Comparison of ENCODE assay signal across 20 mouse cellular contexts in the genomic region with DNA sequence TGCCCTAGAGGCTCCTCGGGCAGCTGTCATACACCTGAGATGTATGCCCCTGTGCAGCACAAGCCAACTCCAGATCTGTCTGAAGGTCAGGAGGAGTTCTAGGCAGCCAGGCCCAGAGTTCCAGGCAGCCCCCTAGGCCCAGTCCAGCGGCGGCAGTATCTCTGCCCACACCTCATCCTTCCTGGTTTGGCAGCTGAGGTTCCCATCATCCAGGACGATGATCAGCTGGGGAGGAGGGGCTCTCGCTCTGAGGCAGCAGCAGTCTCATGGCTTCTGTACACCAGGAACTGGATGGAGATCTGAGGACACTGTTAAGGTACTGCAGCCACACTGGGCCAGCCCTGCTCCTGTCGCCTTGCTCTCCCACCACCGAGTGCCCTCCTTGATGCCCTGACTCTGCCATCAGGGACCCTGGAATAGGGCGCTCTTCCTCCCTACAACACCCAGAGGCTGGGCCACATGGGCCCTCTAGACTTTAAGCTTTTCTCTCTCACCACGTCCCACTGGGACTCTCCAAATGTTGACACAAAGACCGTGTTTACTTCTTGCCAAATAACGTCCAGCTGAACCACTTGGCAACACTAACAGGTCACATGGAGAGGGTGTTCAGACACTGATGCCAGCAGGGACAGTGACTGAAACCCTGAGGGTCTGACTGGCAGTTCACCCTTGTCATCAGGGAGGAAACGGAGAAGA. TPM values are rescaled to one million over a fixed set of nuclear protein-coding genes. Genes with fewer than 3 reads are reported as not detected.
DNase-seq lines count a peak whose midpoint lies in the region; ATAC-seq and TF ChIP-seq lines count a peak whose summit lies in the region.
"Had no signal": no experiment of that assay in that cellular context is flagged by ENCODE, and none has a peak within 500 bp of the region (broad histone marks: within the 10 kb centered on the region; RNA-seq: fewer than 3 reads in every experiment).

No protein-coding gene starts in this region.

- peak overlapping the region; percentile 46; the same call in 1 of the 2 replicates for H3K27ac ChIP-seq in layer of hippocampus, adult 2 months
- H3K27ac ChIP-seq in liver, embryonic 14.5 days: no peak overlapping the region
- H3K27ac ChIP-seq in heart, embryonic 11.5 days (ENCODE audit: low read depth, low read length): no peak overlapping the region
- H3K27ac ChIP-seq: embryonic facial prominence, embryonic 10.5 days; gastrocnemius, adult 2 months; heart, adult 2 months; limb, embryonic 12.5 days; midbrain, embryonic 12.5 days; stomach, embryonic 15.5 days had no signal

- H3K4me1 ChIP-seq in liver, embryonic 14.5 days (replicated peaks; ENCODE audit: control insufficient read depth in 2 of 2, insufficient read depth in 2 of 2, low read length in 1 of 2): peaks cover 0 to 3% of the 10 kb centered on the region in 2 experiments; a peak in 1 of 4 replicates
- H3K4me1 ChIP-seq in heart, embryonic 11.5 days (ENCODE audit: control insufficient read depth, insufficient read depth, low read length): no peaks in the 10 kb centered on the region
- H3K4me1 ChIP-seq: midbrain, embryonic 12.5 days; stomach, embryonic 15.5 days had no signal

- H3K27me3 ChIP-seq in liver, embryonic 14.5 days (ENCODE audit: control insufficient read depth, insufficient read depth, low read length): no peaks in the 10 kb centered on the region
- no peaks in the 10 kb centered on the region for H3K27me3 ChIP-seq in heart, embryonic 11.5 days (ENCODE audit: control insufficient read depth, insufficient read depth, low read length)
- H3K27me3 ChIP-seq: limb, embryonic 12.5 days; midbrain, embryonic 12.5 days; stomach, embryonic 15.5 days had no signal

- H3K9ac ChIP-seq in liver, embryonic 14.5 days (replicated peaks): no peak overlapping the region
- H3K9ac ChIP-seq in heart, embryonic 11.5 days (ENCODE audit: low read depth, low read length): no peak overlapping the region
- H3K9ac ChIP-seq: forebrain, postnatal 0 days; limb, embryonic 12.5 days; midbrain, embryonic 12.5 days; stomach, embryonic 15.5 days had no signal

- H3K9me3 ChIP-seq in liver, embryonic 14.5 days (ENCODE audit: control insufficient read depth, low read length): no peaks in the 10 kb centered on the region
- H3K9me3 ChIP-seq in heart, embryonic 11.5 days (replicated peaks; ENCODE audit: control insufficient read depth, low read length): no peaks in the 10 kb centered on the region
- H3K9me3 ChIP-seq: embryonic facial prominence, embryonic 10.5 days; limb, embryonic 12.5 days; midbrain, embryonic 12.5 days; stomach, embryonic 15.5 days had no signal

- ATAC-seq in liver, embryonic 14.5 days (ENCODE audit: insufficient read depth): 0 out of 2 replicates have a peak, but pooled peaks have one; percentile 12
- no peak for ATAC-seq in heart, embryonic 11.5 days (replicated peaks; ENCODE audit: insufficient number of reproducible peaks, low FRiP score, low TSS enrichment)
- ATAC-seq: forebrain, postnatal 0 days; hindbrain, embryonic 16.5 days had no signal

- H3K4me2 ChIP-seq in liver, embryonic 14.5 days (ENCODE audit: low read depth): no peak overlapping the region
- no peak overlapping the region for H3K4me2 ChIP-seq in heart, embryonic 11.5 days
- H3K4me2 ChIP-seq: limb, embryonic 12.5 days; midbrain, embryonic 12.5 days; stomach, embryonic 15.5 days had no signal

- no peak for TF ChIP-seq EP300 in liver, embryonic 14.5 days (IDR thresholded peaks at IDR 0.05; ENCODE audit: low read depth)

- DNase-seq in layer of hippocampus, adult 2 months (ENCODE audit: low spot score in 2 of 2): no peak
- DNase-seq in layer of hippocampus, postnatal 25 days (ENCODE audit: extremely low spot score in 1 of 2, low spot score in 1 of 2): no peak
- DNase-seq in brain, adult 2 months (ENCODE audit: low read depth, low spot score): peak; percentile 74
- no peak for DNase-seq in liver, embryonic 14.5 days (ENCODE audit: low read depth in 3 of 3, low spot score in 3 of 3)
- DNase-seq in lung, postnatal 14 days: peak; percentile 18
- DNase-seq in thymus, postnatal 25 days: no peak
- DNase-seq in embryo, embryonic 10.5 days (ENCODE audit: low spot score): no peak
- DNase-seq: forebrain, postnatal 0 days; gastrocnemius, adult 2 months; heart, adult 2 months; heart, postnatal 14 days; kidney, adult 8-10 months; thymus, postnatal 36 days had no signal

- H3K36me3 ChIP-seq in liver, embryonic 14.5 days (replicated peaks; ENCODE audit: control insufficient read depth, insufficient read depth, low read depth): no peaks in the 10 kb centered on the region
- H3K36me3 ChIP-seq in heart, embryonic 11.5 days (ENCODE audit: control insufficient read depth, insufficient read depth, low read length): 0 out of 2 replicates have a peak, but pooled peaks cover 2% of the 10 kb centered on the region

- WGBS in liver, embryonic 14.5 days (ENCODE audit: insufficient replicate concordance): 67% methylated on average over 12 of the region's 12 CpGs
- WGBS in heart, embryonic 11.5 days (ENCODE audit: insufficient replicate concordance): 81% methylated on average over 12 of the region's 12 CpGs

- no peak for TF ChIP-seq CTCF in layer of hippocampus, adult 2 months (conservative IDR thresholded peaks at IDR 0.05)
- no peak for TF ChIP-seq CTCF in liver, embryonic 14.5 days (IDR thresholded peaks at IDR 0.05; ENCODE audit: low read depth)

- no peak overlapping the region for H3K4me3 ChIP-seq in layer of hippocampus, adult 2 months
- no peak overlapping the region for H3K4me3 ChIP-seq in liver, embryonic 14.5 days (ENCODE audit: insufficient read depth in 1 of 2, low read depth in 2 of 2, low read length in 2 of 2)
- H3K4me3 ChIP-seq in heart, embryonic 11.5 days (ENCODE audit: low read depth, low read length): no peak overlapping the region
- H3K4me3 ChIP-seq: embryonic facial prominence, embryonic 10.5 days; erythroblast, embryonic 14.5 days; gastrocnemius, adult 2 months; heart, adult 2 months; limb, embryonic 12.5 days; midbrain, embryonic 12.5 days; stomach, embryonic 15.5 days had no signal

RNA-seq across cellular contexts. Expression of a gene that starts 11.7 kb away (rescaled TPM):
- total RNA-seq in layer of hippocampus, adult 2 months (2021): 10 to 100 TPM; 12.5 to 13.3 TPM
- total RNA-seq in layer of hippocampus, postnatal 25 days (2021): 10 to 100 TPM; 11.6 to 12.3 TPM
- polyA plus RNA-seq in liver, embryonic 14.5 days (2012; rRNA removed): 7.9 and 8.1 TPM in 2 replicates
- 8.6 and 9.7 TPM in 2 replicates for polyA plus RNA-seq in liver, embryonic 14.5 days (2014; fragmentation: Nextera tagmentation; extraction: Ambion mirVana)
- 11.3 and 12.8 TPM in 2 replicates for polyA plus RNA-seq in heart, embryonic 11.5 days (2014; fragmentation: Nextera tagmentation; extraction: Ambion mirVana)

RNA-seq across cellular contexts. Expression of a gene that starts 11.7 kb away (rescaled TPM):
- total RNA-seq in layer of hippocampus, adult 2 months (2021): 10 to 100 TPM; 31.6 to 32.9 TPM
- 10 to 100 TPM; 30.5 to 37.9 TPM for total RNA-seq in layer of hippocampus, postnatal 25 days (2021)
- 8.3 and 9.8 TPM in 2 replicates for polyA plus RNA-seq in liver, embryonic 14.5 days (2012; rRNA removed)
- 28.4 and 34.2 TPM in 2 replicates for polyA plus RNA-seq in liver, embryonic 14.5 days (2014; fragmentation: Nextera tagmentation; extraction: Ambion mirVana)
- polyA plus RNA-seq in heart, embryonic 11.5 days (2014; fragmentation: Nextera tagmentation; extraction: Ambion mirVana): 51.1 and 53.7 TPM in 2 replicates

RNA-seq across cellular contexts. Expression of a gene that starts 53.6 kb away (rescaled TPM):
- total RNA-seq in layer of hippocampus, adult 2 months (2021): 10 to 100 TPM; 51.5 to 53.6 TPM
- 10 to 100 TPM; 45.5 to 50.6 TPM for total RNA-seq in layer of hippocampus, postnatal 25 days (2021)
- polyA plus RNA-seq in liver, embryonic 14.5 days (2012; rRNA removed): 37.3 and 57.9 TPM in 2 replicates
- 86.7 and 89.3 TPM in 2 replicates for polyA plus RNA-seq in liver, embryonic 14.5 days (2014; fragmentation: Nextera tagmentation; extraction: Ambion mirVana)
- 88.6 and 98.2 TPM in 2 replicates for polyA plus RNA-seq in heart, embryonic 11.5 days (2014; fragmentation: Nextera tagmentation; extraction: Ambion mirVana)

RNA-seq across cellular contexts. Expression of a gene that starts 53.6 kb away (rescaled TPM):
- 10 to 100 TPM; 90.8 to 96.6 TPM for total RNA-seq in layer of hippocampus, adult 2 months (2021)
- total RNA-seq in layer of hippocampus, postnatal 25 days (2021): 10 to 100 TPM; 83.0 to 86.7 TPM
- 9.4 and 10.6 TPM in 2 replicates for polyA plus RNA-seq in liver, embryonic 14.5 days (2012; rRNA removed)
- polyA plus RNA-seq in liver, embryonic 14.5 days (2014; fragmentation: Nextera tagmentation; extraction: Ambion mirVana): 5.3 and 6.5 TPM in 2 replicates
- 31.8 and 38.4 TPM in 2 replicates for polyA plus RNA-seq in heart, embryonic 11.5 days (2014; fragmentation: Nextera tagmentation; extraction: Ambion mirVana)

RNA-seq across cellular contexts. Expression of a gene that starts 53.6 kb away (rescaled TPM):
- total RNA-seq in layer of hippocampus, adult 2 months (2021): 100 to 1,000 TPM; 171 to 176 TPM
- 100 to 1,000 TPM; 132 to 174 TPM for total RNA-seq in layer of hippocampus, postnatal 25 days (2021)
- 55.5 and 58.9 TPM in 2 replicates for polyA plus RNA-seq in liver, embryonic 14.5 days (2012; rRNA removed)
- 34.0 and 38.9 TPM in 2 replicates for polyA plus RNA-seq in liver, embryonic 14.5 days (2014; fragmentation: Nextera tagmentation; extraction: Ambion mirVana)
- polyA plus RNA-seq in heart, embryonic 11.5 days (2014; fragmentation: Nextera tagmentation; extraction: Ambion mirVana): 69.0 and 71.5 TPM in 2 replicates

Comparison
In these comparisons a context has a peak if more than half of its experiments do, and no peak if none do; other contexts are left out.
1. DNase-seq: peak in brain, adult 2 months (single experiment) and lung, postnatal 14 days (single experiment); none in layer of hippocampus, adult 2 months (0 of 2), layer of hippocampus, postnatal 25 days (0 of 2), liver, embryonic 14.5 days (0 of 3), thymus, postnatal 25 days (single experiment) and embryo, embryonic 10.5 days (single experiment).